Mouse (Mus musculus): ENCODE results near the gene Neurog1. TPM values are rescaled to one million over a fixed set of nuclear protein-coding genes. Genes with fewer than 3 reads are reported as not detected.
A peak's percentile ranks its signal among the peaks of the same experiment; 100 is the strongest.

Neurog1 gene
- total RNA-seq, 2 experiments from 2014 or later, result 0.35 TPM; not detected in 1

DNA sequence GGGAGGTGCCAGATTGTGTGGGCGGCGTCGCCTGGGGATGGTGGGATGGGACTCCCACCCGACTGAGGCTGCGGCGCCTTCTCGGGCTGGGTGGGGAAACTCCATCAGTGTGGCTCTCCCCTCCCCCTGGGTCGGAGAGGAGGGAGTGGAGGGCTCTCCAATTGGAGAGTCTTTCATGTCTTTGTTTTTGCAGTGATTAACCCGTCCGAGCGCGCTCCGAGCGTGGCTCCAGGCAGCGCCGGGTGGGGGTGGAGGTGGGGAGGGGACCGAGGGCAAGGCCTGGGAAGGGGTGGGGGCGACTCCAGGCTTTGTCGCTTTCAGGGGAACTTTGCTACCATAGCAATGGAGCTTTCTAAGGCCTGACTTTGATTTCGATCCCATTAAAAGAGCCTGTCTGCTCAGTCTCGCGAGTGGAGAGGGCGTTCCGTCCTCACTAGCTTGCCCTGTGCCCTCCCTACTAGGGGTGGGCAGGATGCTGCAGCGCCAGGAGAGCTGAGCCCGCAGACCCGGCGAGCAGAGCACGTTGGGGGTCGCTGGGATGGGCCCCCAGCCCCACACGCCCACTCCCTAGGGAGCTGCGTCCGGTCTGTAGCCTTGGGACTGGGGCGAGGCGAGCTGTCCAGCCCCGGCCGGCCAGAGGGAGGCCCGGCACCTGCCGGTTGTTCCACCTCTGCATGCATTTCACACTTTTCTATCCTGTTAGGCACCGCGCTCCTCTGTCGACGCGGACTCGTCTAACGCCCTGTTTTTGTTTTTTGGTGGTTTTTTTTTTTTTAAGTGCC, 30.6 kb downstream of the Neurog1 start:
- peak in 1 of 2 experiments; percentile 10 for DNase-seq (ENCODE audit: low spot score in 2 of 2)

DNA sequence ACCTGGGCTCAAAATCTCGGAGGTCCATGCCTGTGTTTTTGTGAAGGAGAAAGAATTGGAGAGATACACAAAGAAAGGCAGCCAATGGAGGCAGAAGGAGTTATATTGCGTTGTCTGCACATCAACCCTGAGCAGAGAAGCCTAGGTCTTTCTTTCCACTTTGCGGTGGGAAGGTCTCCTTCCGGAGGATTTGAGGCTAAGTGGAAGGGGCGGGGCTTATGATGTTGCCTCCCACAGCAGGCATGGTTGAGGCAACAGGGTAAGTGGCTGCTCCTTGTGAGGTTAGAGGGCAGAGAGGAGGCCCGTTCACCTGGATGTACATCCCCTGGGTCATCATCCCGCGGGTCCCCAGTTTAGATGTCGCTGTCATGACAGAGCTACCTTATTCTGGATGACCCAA, 32.7 kb downstream of the Neurog1 start:
- no peak for DNase-seq (ENCODE audit: low spot score in 2 of 2)

DNA sequence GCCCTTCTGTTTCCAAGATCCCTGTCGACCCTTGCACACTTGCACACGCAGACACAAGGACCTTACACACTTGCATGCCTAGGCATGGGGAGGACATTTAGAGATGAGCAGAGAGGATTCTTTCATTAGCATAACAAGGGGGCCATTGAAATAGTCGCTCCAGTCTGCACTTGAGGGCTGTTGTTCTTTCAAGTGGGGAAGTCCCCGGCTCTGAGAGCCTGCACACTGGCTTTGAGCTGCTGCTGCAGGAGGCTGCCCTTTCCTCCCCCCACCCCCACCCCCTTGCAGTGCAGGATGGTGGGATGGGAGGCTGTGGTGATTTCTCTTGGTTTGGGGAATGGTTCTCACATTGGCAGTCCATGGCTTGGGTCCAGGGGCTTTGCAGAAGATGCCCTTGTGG, 35.9 kb downstream of the Neurog1 start:
- no peak for DNase-seq (ENCODE audit: low spot score in 2 of 2)

DNA sequence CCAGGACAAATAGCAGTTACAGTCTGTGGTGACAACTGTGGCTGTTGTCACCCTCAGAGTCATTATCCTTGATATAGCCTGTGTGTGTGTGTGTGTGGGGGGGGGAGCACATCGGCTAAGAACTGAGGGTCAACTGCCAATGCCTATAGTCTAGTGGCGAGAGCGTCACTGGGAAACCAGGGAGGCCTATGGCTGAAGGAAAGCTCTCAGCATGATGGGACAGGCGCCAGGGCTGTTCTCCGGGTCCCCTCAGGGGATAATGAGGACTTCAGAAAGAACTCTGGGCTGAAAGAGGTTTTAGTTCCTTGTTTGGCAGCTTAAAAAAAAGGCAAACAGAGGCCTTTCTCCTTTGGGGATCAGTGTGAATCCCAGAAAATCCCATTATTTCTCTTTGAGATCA, 37.3 kb downstream of the Neurog1 start:
- no peak for DNase-seq (ENCODE audit: low spot score in 2 of 2)

DNA sequence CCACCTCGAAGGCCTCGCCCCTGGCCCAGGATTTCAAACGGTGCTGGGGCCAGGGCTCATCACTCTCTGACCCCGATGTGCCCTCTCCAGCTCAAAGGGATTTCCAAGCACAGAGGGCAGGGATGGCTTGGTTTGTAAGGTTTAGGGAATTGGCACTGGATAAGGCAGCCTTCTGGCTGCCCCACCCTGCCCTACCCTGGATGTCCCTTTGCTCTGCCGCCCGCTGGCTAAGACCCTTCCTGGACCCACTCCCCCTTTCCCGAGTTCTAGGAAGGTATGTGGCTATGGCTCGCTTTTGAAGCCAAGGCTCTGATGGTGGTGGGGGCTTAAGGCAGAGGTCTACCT, 42.9 kb downstream of the Neurog1 start:
- no peak for DNase-seq (ENCODE audit: low spot score in 2 of 2)

DNA sequence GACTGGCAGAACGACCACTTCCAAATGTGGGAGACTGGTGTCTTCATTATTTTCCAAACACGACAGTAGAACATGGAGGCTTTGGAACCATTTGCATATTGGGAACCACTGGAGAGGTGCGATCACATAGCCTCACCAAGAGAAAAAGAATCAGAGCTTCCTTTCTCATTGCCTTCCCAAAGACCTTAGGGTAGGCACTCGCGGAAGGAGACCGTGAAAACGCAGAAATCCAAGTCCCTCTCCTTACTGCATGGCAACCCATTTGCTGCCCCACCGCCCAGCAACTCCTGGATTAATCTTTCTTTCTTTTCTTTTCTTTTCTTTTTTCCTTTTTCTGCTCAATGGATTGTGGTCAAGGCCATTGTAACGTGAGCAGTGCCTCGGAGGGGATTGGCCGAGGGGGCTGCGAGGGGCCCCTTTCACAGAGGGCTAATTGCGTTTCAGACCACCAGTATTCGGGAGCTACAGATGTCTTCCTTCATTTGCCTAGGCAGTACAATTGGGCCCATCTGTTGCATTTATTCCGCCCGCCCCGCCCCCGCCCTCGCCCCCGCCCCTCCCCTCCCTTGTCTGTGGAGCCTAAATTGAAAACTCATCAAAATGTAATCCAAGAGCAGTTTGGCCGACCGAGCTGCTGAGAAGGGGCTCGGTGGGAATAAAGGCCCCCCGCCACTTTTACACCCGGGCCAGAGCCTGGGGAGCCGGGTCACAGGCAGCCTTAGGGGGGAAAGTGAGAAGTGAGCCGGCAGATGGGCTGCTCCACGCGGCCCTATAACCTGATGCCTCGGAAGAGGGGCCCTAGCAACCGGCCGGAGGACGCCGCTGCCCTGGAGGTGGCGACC, 43.5 kb downstream of the Neurog1 start:
- no peak for DNase-seq (ENCODE audit: low spot score in 2 of 2)

Other genes with a start within 250 kb of the Neurog1 start
- gene H2afy, start 115.8 kb downstream of the Neurog1 start, total RNA-seq (2021), result 100 to 1,000 TPM; 104 to 106 TPM
- 1 to 10 TPM; 1.7 to 1.9 TPM for gene Tifab, start 73.3 kb downstream of the Neurog1 start, total RNA-seq (2021)
- gene Cxcl14, start 44.4 kb upstream of the Neurog1 start, total RNA-seq (2021), result 100 to 1,000 TPM; 140 to 160 TPM
- not detected for gene Gm3045, start 174.4 kb upstream of the Neurog1 start, total RNA-seq (2021)
- under 1 TPM in 1 of 2 experiments, not detected in 1; 0.23 TPM for gene Slc25a48, start 186.2 kb upstream of the Neurog1 start, total RNA-seq (2021)
- not detected for gene Il9, start 230.1 kb upstream of the Neurog1 start, total RNA-seq (2021)